Mouse (Mus musculus): ENCODE data around the gene Dusp21.

Gene Dusp21

GRCm38 (mm10) chrX:18145557-18145956 lies at the start of gene Dusp21:
Dusp21 (plus strand) TSS chrX:18145857.
- no peak for DNase-seq (ENCODE audit: low spot score)

GRCm38 (mm10) chrX:18160734-18161442 lies 15.2 kb downstream of the Dusp21 start:
- no peak for DNase-seq (ENCODE audit: low spot score)

- no peak for DNase-seq (ENCODE audit: low spot score)
These were observed 16.1 kb downstream of the Dusp21 start for GRCm38 (mm10) chrX:18161796-18162191.

GRCm38 (mm10) chrX:18162192-18162857 lies 16.7 kb downstream of the Dusp21 start, which contains the start of gene Kdm6a:
Kdm6a (plus strand) TSS chrX:18162575.
- peak; percentile 100 for DNase-seq (ENCODE audit: low spot score)

GRCm38 (mm10) chrX:18162861-18163731 lies 17.4 kb downstream of the Dusp21 start:
- peak; percentile 40 for DNase-seq (ENCODE audit: low spot score)

- DNase-seq (ENCODE audit: low spot score) = no peak
These were observed 18.4 kb downstream of the Dusp21 start for GRCm38 (mm10) chrX:18163917-18164624.

- DNase-seq (ENCODE audit: low spot score) = no peak
These were observed 19.5 kb downstream of the Dusp21 start for GRCm38 (mm10) chrX:18165121-18165520.

- no peak for DNase-seq (ENCODE audit: low spot score)
These were observed 21.3 kb downstream of the Dusp21 start for GRCm38 (mm10) chrX:18166961-18167360.

GRCm38 (mm10) chrX:18168940-18169339 lies 23.3 kb downstream of the Dusp21 start:
- DNase-seq (ENCODE audit: low spot score) = no peak

- no peak for DNase-seq (ENCODE audit: low spot score)
These were observed 29.2 kb downstream of the Dusp21 start for GRCm38 (mm10) chrX:18174831-18175230.

GRCm38 (mm10) chrX:18177803-18178202 lies 32.1 kb downstream of the Dusp21 start:
- DNase-seq (ENCODE audit: low spot score) = no peak

GRCm38 (mm10) chrX:18179492-18179891 lies 33.8 kb downstream of the Dusp21 start:
- DNase-seq (ENCODE audit: low spot score) = no peak

- no peak for DNase-seq (ENCODE audit: low spot score)
These were observed 41.5 kb downstream of the Dusp21 start for GRCm38 (mm10) chrX:18187203-18187602.

- DNase-seq (ENCODE audit: low spot score) = no peak
These were observed 42.6 kb downstream of the Dusp21 start for GRCm38 (mm10) chrX:18188293-18188692.
